Mouse (Mus musculus): Measurements from ENCODE around the gene Dnaic2.

DNA sequence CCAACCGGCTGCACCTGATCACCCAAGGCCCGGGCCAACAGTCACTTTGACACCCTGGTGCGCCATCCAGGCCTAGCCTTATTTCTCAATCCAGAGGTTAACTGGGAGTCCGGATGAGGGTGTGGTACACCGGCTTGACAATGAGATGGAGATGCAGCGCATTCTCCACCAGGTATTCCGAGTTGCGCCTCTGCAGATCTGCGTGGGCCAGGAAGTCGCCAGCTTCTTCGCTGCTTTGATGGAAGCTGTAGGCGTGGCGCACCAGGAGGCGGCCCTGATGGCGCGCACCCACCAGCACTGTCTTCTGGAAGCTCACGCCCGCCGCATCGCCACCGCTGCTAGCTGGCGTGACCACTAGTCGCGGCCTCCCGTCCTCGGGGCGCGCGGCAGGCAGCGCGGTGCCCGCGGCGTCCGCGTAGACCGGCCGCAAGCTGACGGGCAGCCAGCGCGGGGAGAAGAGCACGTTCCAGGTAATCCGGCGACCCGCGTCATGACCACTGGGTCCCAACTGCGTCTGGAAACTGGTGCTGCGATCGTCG is 64.2 kb downstream of the Dnaic2 start:
- TF ChIP-seq CTCF (IDR thresholded peaks at IDR 0.05; ENCODE audit: control insufficient read depth, insufficient read depth, insufficient read length): no peak
- no peak for TF ChIP-seq MYOD1 (IDR thresholded peaks at IDR 0.05; ENCODE audit: control insufficient read depth, insufficient read length, low read depth)
- no peak for TF ChIP-seq MAX (IDR thresholded peaks at IDR 0.05)
- no peak for TF ChIP-seq CEBPB (IDR thresholded peaks at IDR 0.05; ENCODE audit: low read depth)
- TF ChIP-seq USF1 (IDR thresholded peaks at IDR 0.05; ENCODE audit: low read depth): no peak
- TF ChIP-seq MYOG (IDR thresholded peaks at IDR 0.05; ENCODE audit: control insufficient read depth, extremely low read depth, insufficient read length): no peak
- TF ChIP-seq FOSL1 (IDR thresholded peaks at IDR 0.05; ENCODE audit: insufficient read depth, low read length, poor library complexity, severe bottlenecking): no peak

All from C2C12 (cell line).